Mouse (Mus musculus) right cerebral cortex, postnatal 25 days (tissue): ENCODE results near the gene Foxo1.
A peak's percentile ranks its signal among the peaks of the same experiment; 100 is the strongest.

Source experiments
- DNase-seq: peaks from one replicate; pipeline ENCODE4 v3.0.0; 2022

Gene Foxo1

GRCm38 (mm10) chr3:52267652-52268486, at the start of gene Foxo1:
Gene Foxo1 (plus strand): TSS chr3:52268336.
- DNase-seq, result peak; percentile 88

GRCm38 (mm10) chr3:52218864-52219263, 49.3 kb upstream of the Foxo1 start:
- no peak for DNase-seq

- DNase-seq, result no peak
Measured at GRCm38 (mm10) chr3:52221082-52221481, 47.1 kb upstream of the Foxo1 start.

GRCm38 (mm10) chr3:52221931-52222330, 46.2 kb upstream of the Foxo1 start:
- DNase-seq, result no peak

GRCm38 (mm10) chr3:52236488-52236887, 31.6 kb upstream of the Foxo1 start:
- DNase-seq, result no peak

DNA sequence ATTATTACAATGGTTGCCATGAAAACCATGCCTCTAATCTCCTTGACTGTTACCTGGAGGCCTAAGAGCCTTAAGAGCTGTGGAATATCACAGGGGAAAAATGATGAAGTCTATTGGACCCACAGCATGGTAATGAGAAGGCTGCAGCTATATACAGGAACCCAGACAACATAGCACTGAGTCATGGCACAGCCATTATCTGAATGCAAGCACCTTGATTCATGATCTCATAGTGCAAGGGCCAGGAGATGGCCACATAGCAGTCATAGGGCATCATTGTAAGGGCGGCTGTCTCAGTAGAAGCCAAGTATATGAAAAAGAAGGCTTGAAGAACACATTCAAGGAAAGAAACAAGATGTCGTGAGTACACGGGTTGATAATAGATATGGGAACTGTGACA, 31.0 kb upstream of the Foxo1 start:
- no peak for DNase-seq

GRCm38 (mm10) chr3:52241062-52241461, 27.1 kb upstream of the Foxo1 start:
- no peak for DNase-seq

DNA sequence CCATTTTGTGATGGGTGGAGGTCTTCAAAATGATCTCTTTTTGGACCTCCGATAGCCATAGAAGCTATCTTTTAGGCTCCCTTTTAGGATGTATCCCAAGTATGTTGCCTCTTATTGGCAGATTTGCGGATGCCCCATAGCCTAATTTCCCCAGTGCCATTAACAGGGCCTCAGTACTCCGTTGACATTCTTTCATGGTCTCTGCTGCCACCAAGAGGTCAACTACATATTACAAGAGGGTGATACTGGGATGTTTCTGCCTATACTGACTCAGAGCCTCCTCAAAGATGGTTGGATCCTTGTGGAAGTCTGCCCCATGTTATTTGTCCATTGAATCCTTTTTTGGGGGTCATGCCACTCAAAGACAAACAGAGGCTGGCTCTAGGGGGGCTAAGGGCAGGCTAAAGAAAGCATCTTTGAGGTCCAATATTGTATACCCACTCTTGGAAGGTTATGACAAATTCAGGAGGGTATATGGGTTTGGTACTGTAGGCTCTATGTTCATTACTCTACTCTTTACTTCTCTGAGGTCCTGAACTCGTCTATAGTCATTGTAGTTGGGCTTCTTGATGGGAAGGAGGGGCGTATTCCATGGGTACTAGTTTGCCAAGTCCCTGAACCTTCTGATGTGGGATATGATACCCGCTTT, 25.6 kb upstream of the Foxo1 start:
- peak; percentile 67 for DNase-seq

DNA sequence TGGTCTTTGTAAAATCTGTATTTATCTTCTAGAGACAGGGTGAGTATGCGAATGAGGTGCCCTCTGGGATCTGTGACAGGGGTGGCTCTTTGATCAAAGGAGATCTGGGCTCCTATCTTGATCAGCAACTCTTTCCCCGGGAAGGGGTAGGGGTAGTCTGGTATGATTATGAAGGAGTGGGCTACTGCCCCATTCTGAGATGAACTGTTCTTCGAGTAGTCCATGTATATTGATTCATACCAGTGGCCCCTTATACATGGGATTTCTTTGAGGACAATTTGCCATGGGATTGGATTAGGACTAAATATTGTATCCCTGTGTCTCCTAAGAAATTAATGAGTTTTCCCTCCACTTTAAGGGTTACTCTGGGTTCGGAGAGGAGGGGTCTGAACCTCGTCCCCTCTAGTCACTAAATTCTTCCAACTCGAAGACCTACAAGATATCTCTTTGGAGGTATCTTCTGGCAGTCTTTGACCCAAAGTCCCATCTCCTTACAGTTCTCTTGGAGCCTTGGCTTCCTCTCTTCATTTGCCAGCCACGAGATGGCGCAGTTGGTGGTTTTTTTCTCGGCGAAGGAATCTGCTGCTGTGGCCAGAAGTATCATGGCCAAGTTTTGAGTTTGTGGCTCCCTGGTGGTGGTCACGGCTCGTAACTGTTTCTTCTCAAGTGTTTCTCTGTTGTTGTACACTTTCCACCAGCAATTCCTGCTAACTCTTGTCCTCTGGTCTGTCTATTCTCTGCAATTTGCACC, 24.7 kb upstream of the Foxo1 start:
- DNase-seq, result no peak

DNA sequence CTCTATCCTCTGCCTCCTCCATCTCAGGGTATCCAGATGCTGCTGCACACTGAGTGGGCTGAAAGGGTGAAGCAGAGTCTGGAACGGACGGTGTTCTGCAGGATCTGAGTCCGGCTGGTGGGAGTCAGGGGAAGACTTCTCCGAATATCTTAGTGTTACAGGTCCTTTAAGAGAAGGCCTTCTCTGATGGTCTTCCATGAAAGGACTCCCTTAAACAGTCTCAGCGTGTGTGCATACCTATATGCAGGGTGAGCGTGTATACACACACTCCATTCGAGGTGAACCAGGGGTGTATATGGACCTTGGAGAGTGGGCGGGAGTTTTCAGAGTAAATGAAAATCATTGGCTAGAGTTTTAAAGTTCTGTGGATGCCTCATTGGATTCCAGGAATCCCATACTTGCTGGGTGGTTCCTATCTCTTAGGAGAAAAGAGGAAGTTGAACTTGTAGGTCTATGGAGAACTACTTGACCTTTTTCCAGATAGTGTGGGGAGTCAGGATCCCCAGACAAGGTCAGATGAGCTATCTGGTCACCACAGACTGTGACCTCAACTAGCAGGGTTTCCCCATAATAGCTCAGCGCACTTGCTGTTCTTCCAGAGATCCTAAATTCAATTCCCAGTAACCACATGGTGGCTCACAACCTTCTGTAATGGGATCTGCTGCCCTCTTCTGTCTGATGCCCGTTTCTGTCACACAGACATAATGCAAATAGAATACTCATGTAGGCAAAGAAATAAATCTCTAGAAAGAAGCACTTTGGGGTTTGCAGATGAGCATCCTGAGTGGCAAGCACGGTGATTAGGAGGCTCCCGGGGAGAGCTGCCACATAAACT, 21.9 kb upstream of the Foxo1 start:
- no peak for DNase-seq

GRCm38 (mm10) chr3:52251184-52251583, 17.0 kb upstream of the Foxo1 start:
- no peak for DNase-seq

DNA sequence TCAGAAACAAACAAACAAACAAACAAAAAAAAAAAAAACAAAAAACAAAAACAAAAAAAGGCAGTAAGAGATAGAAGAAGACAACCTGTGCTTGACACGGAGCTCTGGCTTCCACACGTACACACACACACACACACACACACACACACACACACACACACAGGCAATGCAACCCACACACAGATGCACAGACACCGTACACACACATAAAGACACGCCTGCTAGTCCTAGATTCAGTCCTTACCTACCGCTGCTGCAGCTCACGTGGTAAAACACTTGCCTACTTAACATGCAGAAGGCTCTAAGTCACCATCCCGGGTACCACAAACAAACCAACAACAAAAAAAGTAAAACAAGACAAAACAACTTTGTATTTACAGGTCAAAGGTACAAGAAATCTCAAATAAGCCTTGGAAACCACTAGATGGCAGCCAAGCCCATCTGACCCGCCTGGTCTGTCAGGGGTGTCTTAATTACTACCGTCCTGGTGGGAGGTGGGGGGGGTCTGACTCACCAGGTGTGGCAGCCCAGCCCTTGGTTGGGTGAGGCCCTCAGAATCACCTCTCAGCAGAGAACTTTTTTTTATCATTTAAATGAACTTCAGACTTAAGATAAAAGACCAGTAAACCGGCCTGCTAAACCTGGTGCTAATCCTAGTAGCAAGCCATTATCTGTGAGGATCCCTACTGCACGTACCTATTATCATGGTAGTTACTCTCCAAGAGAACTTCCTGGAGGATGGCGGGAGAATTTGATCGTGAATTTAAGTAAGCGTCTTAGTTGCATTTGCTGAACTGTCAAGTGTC, 14.3 kb upstream of the Foxo1 start:
- no peak for DNase-seq

- DNase-seq, result no peak
Measured at GRCm38 (mm10) chr3:52254496-52254895, 13.6 kb upstream of the Foxo1 start.

GRCm38 (mm10) chr3:52257782-52258441, 10.2 kb upstream of the Foxo1 start:
- peak; percentile 14 for DNase-seq

DNA sequence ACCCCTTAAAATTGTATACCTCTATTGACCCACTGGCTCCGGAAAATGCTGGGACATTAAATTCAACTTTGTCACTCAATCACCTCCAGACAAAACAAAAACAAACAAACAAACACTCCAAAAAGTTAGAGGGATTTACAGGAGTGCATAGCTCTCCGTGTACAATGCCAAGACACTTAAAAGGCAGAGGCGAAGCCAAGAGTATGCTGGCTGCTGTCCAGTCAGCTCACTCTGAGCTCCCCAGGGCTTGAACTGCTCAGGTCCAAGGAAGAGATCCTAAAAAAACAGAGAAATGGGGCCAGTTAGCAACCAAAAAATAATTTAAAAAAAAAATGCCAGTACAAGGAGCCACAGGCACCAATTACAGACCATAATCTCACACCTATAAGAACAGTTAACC, 9.6 kb upstream of the Foxo1 start:
- DNase-seq, result no peak

GRCm38 (mm10) chr3:52262431-52263161, 5.5 kb upstream of the Foxo1 start:
- DNase-seq, result peak; percentile 70

DNA sequence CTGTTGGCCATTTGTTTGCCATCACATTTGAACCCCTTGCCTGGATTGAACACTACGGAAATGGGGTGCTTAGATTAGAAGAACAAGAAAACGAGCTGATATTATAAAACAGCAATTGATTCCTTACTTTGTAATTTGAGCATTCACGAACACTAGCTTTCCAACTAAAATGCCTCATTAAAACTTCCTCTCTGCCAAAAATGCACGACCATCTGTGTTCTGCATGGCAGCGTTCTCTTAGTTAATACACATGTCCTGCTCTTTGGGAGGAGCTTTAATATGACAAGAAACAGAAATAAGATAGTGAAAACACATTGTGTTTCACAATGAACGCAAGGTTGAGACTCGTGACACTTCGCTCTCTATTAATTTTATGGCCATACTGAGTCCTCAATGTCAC, 3.8 kb upstream of the Foxo1 start:
- DNase-seq, result no peak

DNA sequence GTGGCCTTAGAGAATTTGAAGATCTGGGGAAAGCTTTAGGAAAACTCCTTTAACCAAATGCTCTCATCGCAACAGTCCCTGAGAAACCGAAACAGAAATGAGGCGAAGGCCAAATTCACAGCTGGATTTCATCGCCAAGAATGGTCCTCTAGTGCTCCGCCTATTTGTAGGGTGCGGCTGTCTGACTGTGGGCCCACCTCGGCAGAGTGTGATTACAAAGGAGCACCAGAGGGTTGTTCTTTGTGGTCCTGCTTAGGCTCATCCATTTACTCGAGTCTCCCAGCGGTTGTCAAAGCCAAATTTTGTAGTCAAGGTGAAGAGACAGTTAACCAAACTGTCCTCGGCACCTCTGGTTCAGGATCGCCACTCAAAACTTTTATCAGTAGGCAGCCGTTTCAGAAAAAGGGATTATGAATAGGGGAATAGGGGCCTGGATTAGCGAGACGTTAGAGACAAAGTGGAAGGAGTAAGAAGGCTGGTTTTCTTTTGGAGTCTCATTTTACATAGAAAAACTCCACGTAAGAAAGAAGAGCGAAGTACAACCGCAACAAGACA, 1.5 kb upstream of the Foxo1 start:
- no peak for DNase-seq

GRCm38 (mm10) chr3:52267293-52267651, 864 bp upstream of the Foxo1 start:
- DNase-seq, result no peak

DNA sequence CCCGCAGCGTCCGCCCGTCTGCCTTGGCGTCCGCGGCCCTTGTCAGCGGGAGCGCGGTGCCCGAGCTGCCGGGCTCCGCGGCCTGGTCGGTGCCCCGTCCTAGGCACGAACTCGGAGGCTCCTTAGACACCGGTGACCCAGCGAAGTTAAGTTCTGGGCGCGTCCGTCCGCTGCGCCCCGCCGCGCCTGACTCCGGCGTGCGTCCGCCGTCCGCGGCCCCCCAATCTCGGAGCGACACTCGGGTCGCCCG, 276 bp downstream of the Foxo1 start:
- DNase-seq, result no peak
